Mouse (Mus musculus) spleen, adult 12 weeks (tissue): ENCODE data around the gene Mrtfa.
A peak's percentile ranks its signal among the peaks of the same experiment; 100 is the strongest.

Source experiments
- DNase-seq: peaks from one replicate; pipeline ENCODE4 v3.0.0; 2022; ENCODE audit warnings: low spot score

The Mrtfa gene

DNA sequence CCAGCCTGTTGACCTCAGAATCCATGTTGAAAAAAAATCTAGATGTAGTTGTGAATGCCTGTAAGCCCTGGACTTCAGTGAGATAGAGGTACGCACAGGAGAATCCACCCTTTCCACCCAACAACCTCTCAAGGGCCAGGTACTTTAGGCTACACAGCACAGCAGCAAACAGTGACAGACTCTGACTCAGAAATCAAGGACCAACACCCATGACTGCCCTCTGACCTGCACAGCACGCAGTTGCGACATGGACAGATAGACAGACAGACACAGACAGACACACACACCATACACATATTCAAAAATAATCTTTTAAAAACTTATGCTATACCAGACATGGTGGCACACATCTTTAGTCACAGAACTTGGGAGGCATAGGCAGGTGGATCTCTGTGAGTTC lies 34.7 kb downstream of the Mrtfa start:
- DNase-seq = no peak

DNA sequence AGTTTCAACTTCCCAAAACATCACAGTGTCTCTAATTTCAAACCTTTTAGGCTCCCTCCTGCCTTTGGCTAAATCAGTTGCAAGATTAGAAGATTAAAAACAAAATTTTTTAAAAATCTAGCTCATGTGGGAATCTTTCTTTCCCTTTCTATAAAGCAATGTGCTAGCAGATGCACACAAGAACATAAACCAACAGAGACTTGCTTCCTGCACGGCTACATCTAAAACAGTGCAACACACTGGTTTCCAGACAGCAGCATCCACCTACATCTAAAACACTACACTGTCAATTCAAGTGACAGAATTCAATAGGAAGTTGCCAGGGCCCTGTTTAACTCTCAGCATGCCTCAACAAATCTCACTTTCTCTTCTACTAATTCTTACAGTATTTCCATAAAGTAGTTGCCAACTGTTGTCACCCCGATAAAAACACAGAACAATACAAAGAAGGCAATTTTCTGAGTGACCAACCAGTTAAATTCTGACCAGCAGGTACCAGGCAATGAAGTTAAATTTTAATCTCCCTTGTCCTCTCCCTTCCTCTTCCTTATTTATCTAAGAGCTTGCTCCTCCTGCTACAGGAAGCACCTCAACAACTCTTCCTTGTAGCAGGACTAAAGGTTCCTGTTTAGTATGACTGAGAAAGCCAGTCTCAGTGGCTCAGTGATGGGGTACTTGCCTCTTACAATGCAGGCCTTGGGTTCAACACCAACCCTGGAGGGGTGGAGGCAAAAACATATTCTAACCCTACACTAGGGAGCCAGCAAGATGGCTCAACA lies 35.5 kb downstream of the Mrtfa start:
- no peak for DNase-seq

DNA sequence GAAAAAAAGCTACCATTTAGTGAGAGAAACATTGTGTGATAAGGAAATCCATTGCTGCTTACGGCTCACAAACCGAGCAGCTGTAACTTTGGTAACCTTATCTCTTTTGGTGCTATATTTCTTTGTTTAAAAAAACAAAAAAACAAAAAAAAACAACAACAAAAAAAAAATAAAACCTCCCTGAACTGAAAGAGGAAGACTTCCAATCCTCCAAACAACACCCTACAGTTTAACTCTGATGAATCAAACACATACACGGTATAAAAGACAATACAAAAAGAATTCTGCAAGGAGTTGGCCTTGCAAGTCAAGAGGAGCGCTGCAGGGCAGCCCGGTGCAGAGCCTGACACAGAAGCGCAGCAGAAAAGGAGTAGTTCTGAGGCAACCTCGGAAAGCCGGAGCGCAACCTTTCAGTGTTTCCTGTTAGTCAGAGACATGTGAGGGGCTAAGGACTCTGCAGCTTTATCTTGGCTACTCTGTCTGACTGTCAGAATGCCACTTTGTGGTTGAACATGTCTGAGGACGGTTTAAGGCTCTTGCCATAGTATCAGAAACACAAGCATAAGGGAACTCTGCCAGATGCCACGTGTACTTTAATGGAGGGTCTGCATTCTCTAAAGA lies 48.5 kb downstream of the Mrtfa start:
- DNase-seq = no peak

DNA sequence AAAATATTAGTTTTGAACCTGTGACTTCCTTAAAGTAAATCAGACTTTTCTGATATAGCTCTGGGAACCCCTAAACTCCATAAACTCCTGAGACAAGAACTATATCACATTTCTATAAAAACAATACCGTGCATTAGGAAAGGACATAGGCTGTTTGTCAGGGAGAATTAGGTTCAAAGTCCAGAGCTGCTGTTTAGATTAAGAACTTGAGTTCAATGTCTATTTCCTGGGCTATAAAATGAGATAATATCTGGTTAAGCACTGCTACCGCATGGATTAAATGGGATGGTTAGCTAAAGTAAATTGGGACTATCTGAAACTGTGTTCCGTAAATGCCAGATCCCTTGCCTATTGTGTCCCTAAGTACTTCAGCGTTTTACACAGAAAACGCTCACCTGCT lies 50.6 kb downstream of the Mrtfa start:
- no peak for DNase-seq

DNA sequence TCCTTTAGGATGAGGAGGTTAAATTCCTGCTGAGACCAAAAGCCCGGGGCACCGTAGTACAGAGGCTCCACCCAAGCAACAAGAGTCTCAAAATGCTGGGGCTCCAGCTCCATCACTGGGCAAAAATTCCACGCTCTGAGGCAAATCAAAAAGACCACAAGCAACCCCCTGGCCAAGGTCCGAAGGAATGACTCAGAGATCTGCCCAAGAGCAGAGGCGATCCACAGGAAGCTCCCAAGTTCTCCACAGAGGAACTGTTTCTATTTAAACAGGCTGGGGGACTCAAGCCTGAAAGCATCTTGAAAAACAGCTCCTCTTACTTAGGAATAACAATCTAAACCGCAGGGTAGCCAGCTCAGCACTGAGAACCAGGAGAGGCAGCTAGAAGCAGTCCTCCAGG lies 53.3 kb downstream of the Mrtfa start:
- DNase-seq = no peak

DNA sequence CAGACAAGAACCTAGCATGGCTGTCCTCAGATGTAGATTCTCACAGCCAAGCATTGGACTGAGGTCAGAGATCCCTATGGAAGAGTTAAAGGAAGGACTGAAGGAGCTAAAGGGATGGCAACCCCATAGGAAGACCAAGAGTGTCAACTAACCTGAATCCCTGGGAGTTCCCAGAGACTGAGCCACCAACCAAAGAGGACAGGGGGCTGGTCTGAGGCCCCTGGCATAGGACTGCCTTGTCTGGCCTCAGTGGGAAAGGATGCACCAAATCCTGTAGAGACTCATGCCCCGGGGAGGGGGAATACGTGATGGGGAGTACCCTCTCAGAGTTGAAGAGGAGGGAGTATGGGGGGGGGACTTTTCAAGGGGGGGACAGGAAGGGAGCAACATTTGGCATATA lies 56.8 kb downstream of the Mrtfa start:
- DNase-seq = no peak

DNA sequence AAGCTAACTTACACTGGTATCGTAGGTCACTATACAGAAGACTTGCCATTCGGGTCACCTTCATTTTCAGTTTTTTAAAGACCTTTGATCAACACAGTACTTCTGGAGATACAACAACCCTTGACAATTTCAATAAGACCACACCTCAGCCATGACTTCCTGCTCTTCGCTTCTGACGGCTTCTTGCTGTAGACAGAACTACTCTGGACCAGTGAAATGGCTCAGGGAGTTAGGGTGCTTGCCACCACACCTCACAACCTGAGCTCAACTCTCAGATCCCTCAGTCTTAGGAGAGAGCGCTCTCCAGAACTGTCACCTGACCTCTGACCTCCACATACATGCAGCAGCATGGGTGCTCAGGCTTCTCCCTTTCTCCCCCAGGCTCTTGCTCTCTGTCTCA lies 59.4 kb downstream of the Mrtfa start:
- DNase-seq = no peak

DNA sequence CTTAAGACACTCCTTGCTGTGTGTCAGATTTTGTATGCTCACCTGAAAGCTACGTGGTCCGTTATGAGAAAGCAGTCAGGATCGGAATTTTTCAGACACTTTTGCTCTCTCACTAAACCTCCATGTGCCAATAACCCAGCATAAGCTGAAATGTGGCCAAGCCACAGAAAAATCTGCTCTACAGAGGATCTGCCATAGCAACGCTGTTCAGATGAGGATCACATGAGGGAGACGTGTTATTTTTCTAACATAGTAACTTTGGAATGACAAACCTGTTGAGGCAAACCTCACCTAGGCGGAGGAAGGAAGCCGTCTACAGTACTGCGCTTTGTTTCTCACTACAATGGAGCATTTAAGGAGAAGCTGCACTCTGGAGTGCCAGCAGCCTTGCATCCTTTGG lies 60.6 kb downstream of the Mrtfa start:
- no peak for DNase-seq

DNA sequence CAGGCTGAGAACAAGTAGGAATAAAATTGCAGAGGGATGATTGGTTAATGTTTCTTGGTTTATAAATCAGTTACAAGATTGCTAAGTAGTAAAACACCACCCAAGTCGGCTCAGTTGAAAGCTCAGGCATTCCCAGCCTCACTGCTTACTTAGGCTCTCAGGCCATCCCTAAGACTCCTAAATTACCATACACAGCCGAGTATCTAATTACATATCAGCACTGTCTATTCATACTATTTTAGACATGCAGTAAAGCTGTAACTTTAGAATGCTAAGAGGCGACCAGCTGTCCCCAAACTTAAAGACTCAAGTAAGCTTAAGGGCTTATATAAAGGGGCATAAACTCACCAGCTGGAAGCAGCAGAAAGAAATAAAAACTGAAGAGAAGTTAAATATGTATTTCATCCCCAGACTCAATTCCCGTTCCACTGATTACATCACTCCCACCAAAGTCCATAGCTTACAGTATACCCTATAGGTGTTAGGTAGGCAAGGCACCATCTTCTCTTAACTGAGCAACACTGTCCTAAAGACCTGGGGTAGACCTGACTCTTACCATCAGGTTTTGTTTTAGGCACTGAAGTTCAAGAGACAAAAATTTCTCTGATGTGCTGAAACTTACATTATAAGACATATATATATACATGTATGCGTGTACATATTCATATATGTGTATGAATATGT lies 62.3 kb downstream of the Mrtfa start:
- no peak for DNase-seq

DNA sequence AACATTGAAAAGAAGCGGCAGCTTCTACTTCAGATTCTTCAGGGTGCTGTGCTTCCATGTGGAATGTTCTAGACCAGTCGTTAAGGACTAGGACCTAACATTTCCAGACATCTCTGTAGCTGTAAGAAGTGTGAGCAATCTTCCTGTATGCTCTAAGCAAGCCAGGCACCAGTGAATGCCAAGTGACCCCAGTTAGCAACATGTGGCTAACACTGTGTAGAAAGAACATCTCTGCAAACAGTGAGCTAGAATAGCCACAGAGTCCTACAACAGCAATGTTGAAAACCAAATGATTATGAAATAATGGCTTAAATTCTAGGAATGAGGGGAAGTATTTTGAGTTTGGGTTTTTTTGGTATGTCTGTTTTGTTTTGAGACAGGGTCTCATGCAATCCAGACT lies 66.3 kb downstream of the Mrtfa start:
- no peak for DNase-seq

DNA sequence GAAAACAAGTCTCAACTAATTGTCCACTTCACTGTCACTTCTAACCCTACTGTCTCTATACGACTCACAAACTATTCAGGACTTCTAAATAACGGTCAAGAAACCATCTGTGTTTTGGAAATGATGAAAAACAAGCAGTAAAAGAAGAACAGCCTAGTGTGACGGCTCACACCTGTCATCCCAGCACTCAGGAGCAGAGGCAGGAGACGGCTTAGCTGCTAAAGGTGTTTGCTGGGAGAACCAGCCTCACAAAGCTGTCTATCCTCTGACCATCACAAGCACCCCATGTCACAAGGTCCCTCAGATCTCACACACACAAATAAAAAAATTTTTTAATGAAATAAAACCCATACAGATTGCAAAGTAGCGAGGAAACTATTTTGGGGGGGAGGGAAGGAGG lies 67.4 kb downstream of the Mrtfa start:
- DNase-seq = no peak

DNA sequence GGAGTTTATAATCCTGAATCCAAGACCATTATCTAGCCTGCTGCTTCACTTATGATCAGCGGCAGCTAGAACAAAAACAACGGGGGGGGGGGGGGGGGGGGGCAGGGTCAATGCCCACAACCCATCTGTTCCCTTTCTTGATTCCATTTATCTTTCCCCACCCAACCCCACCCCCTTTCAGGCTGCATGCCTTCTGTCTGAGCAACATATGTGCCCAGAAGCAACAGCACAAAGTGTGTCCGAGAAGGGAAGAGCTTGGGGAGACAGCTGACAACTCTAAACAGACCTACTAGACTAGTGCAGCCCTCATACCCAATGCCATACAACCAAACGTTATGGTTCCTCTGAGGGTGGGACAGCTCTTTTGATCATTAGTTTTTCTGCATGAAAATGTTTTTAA lies 68.0 kb downstream of the Mrtfa start:
- no peak for DNase-seq

DNA sequence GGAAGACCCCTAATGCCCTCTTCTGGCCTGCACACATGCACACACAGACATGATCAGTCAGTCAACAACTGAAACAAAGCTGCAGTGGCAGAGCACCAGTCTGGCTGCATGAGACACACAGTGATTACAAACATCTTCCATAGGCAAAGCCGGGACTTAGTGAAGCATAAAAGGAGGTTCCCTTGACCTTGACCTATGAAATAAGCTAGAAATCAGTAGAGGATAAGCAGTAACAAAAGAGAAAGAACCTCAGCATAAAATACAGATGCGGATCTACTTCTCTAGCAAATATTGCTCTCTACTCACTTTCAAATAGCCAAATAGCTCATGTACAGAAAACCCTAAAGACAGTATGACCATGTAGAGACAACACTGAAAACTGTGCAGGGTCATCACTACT lies 68.5 kb downstream of the Mrtfa start:
- DNase-seq = no peak

DNA sequence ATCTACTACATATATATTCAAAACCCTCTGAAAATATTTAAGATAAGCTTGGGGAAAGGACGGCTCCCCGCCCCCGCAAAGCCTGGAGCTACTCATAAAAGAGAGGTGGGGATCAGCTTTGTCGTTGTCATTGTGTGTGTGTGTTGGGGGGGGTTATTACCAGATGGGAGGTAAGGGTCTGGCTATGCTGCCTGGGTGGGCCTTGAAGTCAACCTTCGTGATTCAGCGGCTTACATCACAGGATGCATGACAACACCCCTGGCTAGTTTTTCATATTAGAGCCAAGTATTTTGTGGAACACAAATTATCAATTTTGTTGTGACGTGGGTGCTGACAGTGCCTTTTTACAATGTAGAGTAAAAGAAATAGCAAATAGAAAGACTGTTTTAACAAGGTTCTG lies 69.6 kb downstream of the Mrtfa start:
- no peak for DNase-seq

DNA sequence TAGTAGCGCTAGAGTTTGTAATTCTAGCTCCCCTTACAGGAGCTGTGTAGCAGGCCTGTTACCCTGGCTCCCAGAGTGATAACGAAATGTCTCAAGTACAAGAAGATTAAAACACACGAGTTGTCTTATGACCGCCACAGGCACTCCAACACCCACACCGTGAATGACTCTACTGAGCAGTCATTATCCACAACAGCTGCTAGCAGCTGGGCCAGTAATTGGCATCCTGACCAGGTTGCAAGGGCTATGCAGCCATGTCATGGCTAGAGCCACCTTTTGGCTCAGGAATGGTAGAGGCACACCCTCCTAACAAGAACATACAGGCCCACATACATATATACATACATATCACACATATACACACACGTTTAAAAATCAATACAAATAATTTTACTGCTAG lies 70.4 kb downstream of the Mrtfa start:
- DNase-seq = no peak

DNA sequence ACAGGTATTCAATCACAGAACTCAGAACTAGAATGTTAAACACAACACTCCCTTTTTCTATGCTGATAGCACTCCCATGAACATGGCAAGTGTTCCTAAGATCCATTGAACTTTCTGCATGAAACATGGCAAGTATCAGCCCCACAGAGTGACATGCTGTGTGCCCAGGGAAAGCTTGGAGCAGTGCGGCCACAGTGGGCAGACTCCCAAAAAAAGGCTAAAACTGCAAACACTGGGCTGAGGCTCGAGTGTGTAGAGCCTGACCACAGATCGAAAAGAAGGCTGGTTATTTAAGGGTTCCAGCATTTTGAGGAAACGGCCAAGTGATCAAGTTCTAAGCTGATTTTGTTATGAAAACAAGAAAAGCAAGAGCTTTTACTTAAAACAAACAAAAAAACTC lies 72.3 kb downstream of the Mrtfa start:
- DNase-seq = no peak

DNA sequence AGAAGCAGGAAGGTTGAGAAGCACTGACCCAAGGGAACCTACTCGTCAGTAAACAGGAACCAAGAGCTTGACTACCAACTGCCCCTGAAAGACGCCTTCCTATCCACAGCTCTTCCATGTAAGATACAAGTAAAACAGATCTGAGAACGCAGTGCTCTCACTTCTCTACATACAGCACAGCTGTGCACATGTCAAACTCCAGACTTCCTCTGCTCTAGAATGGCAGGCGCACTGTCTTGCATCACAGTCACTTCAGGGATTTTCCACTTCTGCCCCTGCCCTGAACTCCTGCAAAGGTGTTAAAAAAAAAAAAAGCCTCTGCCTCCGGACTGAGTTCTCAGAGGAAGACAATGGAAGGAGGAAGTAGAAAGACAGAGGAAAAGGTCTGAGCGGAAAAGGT lies 78.0 kb downstream of the Mrtfa start:
- DNase-seq = no peak

DNA sequence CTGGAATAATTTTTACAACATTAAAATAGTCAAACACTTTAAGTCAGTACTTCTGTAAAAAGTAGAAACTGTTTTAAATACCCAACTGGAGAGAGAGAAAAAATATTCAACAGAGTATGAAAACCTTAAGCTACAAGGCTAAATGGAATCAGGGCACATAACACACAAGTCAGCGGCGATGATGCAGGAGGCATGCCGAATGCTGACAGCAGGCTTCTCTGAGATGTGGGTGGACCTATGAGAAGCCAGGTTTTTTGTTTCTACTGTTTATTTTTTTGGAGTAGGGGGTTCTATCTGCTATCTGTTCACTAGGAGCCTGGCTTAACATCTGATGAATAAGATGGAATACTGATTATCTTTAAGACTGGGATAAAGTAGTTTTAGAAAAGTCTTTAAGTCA lies 80.2 kb downstream of the Mrtfa start:
- no peak for DNase-seq

DNA sequence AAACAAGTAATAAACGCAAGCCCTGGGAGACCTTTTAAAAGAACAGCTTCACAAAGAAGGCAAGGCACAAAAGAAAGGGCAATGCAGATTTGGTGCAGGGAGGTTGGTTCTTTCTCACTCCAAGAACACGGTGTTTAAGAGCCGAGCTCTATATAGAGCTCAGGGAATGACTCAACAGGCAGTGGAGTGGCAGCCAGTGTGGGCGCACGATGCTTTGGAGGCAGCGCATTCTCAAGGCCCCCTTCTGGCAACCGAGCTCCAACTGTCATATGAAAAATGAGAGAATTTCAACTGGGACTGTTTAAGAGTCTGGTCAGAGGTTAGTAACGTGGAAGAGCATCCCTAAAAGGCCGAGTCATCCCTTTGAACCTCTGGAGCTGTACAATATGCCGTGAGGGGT lies 84.6 kb downstream of the Mrtfa start:
- no peak for DNase-seq

DNA sequence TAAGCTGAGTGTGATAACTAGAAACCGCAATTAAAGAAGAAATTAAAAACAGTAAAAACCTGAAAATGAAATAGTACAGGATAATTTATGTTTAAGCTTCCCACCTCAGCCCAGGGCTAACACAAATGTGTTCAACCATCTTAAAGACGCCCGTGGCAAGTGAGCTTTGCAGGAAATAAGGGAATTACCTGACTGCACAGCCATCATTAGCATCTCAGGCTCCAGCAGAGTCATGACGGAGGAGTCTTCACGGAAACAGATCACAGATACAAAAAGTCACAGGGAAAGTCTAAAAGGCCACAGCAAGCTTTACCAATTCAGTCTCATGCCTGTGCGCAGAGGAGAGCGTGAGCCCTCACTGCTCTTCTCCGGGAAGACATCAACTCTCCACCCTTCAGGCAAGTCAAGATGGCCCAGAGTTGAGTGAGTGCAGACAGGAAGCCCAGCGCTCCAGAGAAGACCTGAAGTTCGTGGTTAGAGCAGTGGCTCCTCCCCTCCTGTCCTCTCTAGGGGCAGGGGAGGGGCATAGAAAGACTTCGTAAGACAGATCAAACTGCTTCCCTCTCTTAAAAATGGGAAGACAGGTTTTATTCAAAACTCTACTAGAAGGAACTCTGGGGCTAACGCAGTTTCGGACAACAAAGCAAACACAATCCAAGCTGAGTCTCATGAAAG lies 85.8 kb downstream of the Mrtfa start:
- DNase-seq = peak; percentile 37

DNA sequence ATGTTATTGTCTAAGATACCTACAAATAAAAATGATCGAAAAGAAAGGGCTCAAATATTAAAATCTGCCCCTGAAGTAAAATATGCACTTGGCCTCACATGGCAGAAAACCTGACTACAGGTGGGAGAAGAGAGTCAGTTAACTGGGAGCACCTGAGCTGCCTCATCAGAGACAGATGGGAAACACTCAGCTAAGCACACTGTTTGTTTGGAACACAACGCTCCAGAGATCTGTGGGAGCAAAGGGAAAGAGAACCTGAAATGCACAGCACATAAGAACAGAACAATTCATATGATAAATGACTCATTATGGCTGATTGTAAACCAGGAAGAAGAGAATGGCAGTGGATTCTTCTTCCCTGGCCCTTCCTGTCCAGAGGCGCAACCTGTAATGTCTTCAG lies 87.1 kb downstream of the Mrtfa start:
- DNase-seq = no peak

DNA sequence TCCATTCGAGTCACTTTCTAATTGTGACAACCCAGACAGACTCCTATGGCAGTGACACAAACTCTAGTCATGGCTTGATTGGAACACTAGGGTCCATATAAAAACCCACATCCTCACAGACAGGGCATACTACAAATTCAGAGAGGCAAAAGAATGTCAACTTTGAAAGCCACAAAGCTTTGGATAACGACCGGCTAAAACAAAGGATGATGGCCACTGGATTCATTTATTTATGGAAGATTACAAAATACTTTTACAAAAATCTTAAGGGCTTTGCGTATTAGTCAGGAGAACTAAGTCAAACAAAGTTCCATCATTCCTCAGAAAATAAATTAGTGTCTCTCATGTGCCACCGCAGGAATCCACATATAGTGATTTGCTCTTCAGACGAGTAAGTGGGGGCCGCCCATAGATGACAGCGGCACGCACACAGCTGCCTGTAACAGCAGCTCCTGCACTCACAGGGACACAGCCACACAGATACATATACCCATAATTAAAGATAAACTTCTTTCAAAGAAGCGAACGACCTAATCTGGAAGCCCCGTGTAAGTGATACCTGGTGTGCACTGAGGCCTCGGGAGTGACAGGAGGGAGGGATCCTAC lies 88.2 kb downstream of the Mrtfa start:
- DNase-seq = no peak

DNA sequence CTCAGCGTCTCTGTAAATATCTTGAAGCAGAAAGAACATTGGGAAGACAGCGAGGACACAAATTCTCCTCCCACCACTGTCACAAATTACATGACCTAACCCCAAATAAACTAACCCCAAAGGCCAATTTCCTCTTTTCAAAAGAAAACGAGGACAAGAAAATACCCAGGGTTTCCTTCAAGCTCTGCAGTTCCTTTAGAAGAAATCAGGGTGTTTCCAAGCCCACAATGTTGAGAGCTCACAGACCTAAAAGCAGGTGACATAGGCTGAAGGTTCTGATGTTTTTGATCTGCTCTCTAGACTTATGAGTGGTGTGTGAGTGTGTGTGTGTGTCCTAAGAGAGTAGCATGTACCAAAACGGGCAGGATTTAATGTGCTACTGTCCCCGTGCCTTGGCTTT lies 89.2 kb downstream of the Mrtfa start:
- no peak for DNase-seq
